Mouse (Mus musculus): Measurements from ENCODE around the gene Git2. TPM values are rescaled to one million over a fixed set of nuclear protein-coding genes. Genes with fewer than 3 reads are reported as not detected.

The Git2 gene
- polyA plus RNA-seq (2014; fragmentation: Nextera tagmentation; extraction: Ambion mirVana) = 32.6 TPM in 2 replicates

DNA sequence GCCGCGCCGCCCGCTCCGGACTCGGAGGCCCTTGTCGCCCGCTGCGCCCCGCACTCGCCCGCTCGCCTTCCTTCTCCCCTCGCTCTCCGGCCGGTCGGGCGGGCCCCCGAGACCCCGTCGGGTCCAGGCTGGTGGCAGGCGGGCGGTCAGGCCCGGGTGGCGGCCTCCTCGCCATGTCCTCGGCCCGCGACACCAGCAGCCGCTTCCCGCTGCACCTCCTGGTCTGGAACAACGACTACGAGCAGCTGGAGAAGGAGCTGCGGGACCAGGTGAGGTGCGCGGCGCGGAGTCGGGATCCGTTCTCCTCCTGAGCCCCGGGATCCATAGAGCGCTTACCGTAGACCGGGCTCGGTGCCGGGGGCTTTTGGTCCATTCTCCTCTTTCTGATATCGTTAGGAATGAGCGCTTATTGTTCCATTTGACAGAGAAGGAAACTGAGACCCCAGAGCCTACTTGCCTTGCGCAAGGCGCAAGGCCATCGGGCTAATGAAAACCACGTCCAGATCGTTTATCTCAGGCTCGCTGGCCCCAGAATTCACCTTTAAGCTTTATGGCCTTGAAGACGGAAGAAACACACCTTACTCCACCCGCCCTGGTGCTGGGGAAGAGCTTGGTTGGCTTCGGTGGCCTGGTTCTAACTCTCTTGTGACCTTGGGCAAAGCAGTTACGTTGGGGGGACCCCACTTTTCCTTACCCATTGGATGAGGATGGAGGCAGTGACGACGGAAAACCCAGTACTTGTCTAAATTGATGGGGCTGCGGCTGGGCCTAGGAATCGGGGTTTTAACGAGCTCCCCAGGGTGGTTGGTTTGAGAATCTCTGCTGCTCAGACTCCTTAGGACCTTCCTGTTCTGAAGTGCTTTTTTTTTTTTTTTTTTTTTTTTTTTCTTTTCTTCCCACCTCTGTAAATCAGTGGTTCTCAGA lies at the start of gene Git2:
Gene Git2, minus strand, starts transcription at position 462 of the 924 bp plus-strand sequence.
- H3K4me1 ChIP-seq (ENCODE audit: control insufficient read depth in 2 of 2, insufficient read depth in 2 of 2, low read length in 2 of 2) = peaks cover 3 to 20% of the 10 kb centered on the region in 2 experiments; a peak in 3 of 4 replicates
- H3K27me3 ChIP-seq (ENCODE audit: control insufficient read depth, insufficient read depth, low read length) = no peaks in the 10 kb centered on the region
- H3K36me3 ChIP-seq (ENCODE audit: control insufficient read depth, insufficient read depth, low read length) = no peaks in the 10 kb centered on the region
- ATAC-seq (ENCODE audit: insufficient number of reproducible peaks, insufficient read depth, low FRiP score, low read depth) = no peak
- peak within 1 kb of the TSS; percentile 92 for H3K27ac ChIP-seq (replicated peaks in 1 of 2; ENCODE audit: control insufficient read depth in 1 of 2, insufficient read depth in 1 of 2, low read depth in 2 of 2, low read length in 2 of 2)
- no peaks in the 10 kb centered on the region for H3K9me3 ChIP-seq (ENCODE audit: control insufficient read depth, low read length)
- WGBS = under 1% methylated on average over 62 of the region's 63 CpGs
- H3K9ac ChIP-seq (ENCODE audit: low read length) = peak within 1 kb of the TSS; percentile 96
- peak within 1 kb of the TSS; percentile 95 for H3K4me2 ChIP-seq (ENCODE audit: low read length)
- H3K4me3 ChIP-seq (ENCODE audit: control insufficient read depth in 1 of 2, insufficient read depth in 1 of 2, low read depth in 1 of 2, low read length in 2 of 2) = peak within 1 kb of the TSS; percentile 72 to 100

DNA sequence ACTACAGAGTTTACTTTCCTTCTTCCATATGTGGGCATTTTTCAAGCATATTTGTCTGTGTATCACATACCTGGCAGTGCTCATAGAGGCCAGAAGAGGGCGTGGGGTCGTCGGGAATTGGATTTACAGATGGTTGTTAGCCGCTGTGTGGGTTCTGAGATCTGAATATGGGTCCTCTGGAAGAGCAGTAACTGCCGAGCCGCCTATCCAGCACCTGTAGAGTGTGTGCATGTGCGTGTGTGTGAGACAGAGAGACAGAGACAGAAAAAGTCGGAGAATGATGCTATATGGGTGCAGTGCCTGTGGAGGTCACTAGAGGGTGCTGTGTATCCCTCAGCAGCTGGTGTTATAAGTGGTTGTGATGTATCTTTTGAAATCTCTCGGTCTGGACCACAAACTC lies 48.9 kb upstream of the Git2 start:
- Histone ChIP-seq H3K4me3 (ENCODE audit: control insufficient read depth in 1 of 2, insufficient read depth in 1 of 2, low read depth in 1 of 2, low read length in 2 of 2) (no peak overlapping the region), H3K4me1 (ENCODE audit: control insufficient read depth in 2 of 2, insufficient read depth in 2 of 2, low read length in 2 of 2) (peaks cover 3 to 5% of the 10 kb centered on the region in 2 experiments; a peak in 1 of 4 replicates), H3K9me3 (ENCODE audit: control insufficient read depth, low read length) (peaks cover 5% of the 10 kb centered on the region; the same call in 1 of the 2 replicates), H3K4me2 (ENCODE audit: low read length) (no peak overlapping the region), H3K9ac (ENCODE audit: low read length) (no peak overlapping the region), H3K27me3 (ENCODE audit: control insufficient read depth, insufficient read depth, low read length) (no peaks in the 10 kb centered on the region), H3K36me3 (ENCODE audit: control insufficient read depth, insufficient read depth, low read length) (0 out of 2 replicates have a peak, but pooled peaks cover 3% of the 10 kb centered on the region), H3K27ac (replicated peaks in 1 of 2; ENCODE audit: control insufficient read depth in 1 of 2, insufficient read depth in 1 of 2, low read depth in 2 of 2, low read length in 2 of 2) (no peak overlapping the region)
- 19% methylated on average over 9 of the region's 9 CpGs for WGBS
- no peak for ATAC-seq (ENCODE audit: insufficient number of reproducible peaks, insufficient read depth, low FRiP score, low read depth)

DNA sequence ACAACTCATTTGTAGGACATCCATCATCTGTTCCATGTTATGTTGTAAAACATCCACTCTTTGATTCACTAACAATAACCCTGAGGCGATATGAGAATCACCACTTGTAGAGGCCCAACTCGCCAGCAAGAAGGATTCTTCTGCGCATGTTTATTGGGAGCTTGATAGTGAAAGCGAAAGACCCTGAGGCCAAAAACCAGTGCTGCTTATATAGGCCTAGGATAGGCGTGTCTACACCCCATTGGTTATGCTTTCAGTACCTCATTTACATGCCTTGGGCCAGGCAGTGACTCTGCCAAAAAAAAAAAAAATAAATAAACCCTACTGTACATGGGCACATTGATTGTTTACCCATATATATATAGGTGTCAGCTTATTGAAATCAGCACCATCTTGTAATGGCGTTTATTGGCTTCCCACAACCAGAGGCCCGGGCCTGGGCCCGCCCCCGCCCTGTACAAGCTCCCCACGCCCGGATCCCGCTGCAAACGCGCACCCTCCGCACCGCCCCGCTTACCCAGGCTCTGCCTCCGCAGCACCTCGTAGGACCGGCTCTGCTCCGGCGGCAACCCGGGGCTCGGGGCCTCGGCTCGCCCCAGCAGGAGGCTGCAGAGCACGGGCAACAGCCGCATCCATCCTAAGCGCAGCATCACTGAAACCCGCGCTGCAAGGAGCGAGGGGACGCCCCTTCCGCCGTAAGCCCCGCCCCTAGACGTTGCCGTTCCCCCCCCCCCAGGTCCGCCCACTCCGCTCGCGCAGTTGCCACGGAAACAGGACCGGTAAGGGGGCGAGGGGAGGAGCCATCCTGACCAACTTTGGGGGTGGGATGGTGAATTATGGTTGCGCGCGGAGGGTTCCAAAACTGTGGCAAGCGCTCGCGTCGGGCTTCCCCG lies 47.7 kb upstream of the Git2 start, which contains the start of gene 1500011B03Rik:
Gene 1500011B03Rik, minus strand, starts transcription at position 673 of the 893 bp plus-strand sequence.
- peak; percentile 74 for ATAC-seq (ENCODE audit: insufficient number of reproducible peaks, insufficient read depth, low FRiP score, low read depth)
- 9% methylated on average over 53 of the region's 53 CpGs for WGBS
- 0 out of 2 replicates have a peak, but pooled peaks cover 3% of the 10 kb centered on the region for H3K36me3 ChIP-seq (ENCODE audit: control insufficient read depth, insufficient read depth, low read length)
- H3K9ac ChIP-seq (ENCODE audit: low read length) = peak within 1 kb of the TSS; percentile 74
- H3K27ac ChIP-seq (replicated peaks in 1 of 2; ENCODE audit: control insufficient read depth in 1 of 2, insufficient read depth in 1 of 2, low read depth in 2 of 2, low read length in 2 of 2) = 0 out of 4 replicates have a peak within 1 kb of the TSS, but pooled peaks of 1 of the 2 experiments have one; percentile 3
- H3K27me3 ChIP-seq (ENCODE audit: control insufficient read depth, insufficient read depth, low read length) = no peaks in the 10 kb centered on the region
- peaks cover 5% of the 10 kb centered on the region; the same call in 1 of the 2 replicates for H3K9me3 ChIP-seq (ENCODE audit: control insufficient read depth, low read length)
- peak within 1 kb of the TSS; percentile 74 for H3K4me2 ChIP-seq (ENCODE audit: low read length)
- H3K4me3 ChIP-seq (ENCODE audit: control insufficient read depth in 1 of 2, insufficient read depth in 1 of 2, low read depth in 1 of 2, low read length in 2 of 2) = peak within 1 kb of the TSS; percentile 65 to 72
- peaks cover 3 to 5% of the 10 kb centered on the region in 2 experiments; a peak in 1 of 4 replicates for H3K4me1 ChIP-seq (ENCODE audit: control insufficient read depth in 2 of 2, insufficient read depth in 2 of 2, low read length in 2 of 2)

DNA sequence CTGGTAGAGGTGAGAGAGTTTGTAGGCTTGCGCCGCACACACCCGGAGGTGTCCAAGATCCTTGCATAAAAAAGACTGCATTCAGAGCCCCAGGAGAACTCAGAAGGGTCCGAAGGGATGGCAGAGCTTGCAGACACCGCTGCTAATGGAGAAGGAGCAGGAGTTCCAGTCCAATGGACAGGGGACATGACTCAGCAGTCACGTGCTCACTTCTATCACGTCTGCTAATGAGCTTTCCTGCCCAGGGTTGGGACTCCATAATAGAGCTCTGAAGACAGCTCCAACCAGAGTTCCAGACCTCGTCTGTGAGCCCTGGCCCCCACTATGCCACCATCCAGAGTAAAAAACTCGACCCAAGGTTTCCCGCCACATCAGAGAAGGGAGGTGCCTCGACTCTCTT lies 42.8 kb upstream of the Git2 start:
- Histone ChIP-seq H3K27me3 (ENCODE audit: control insufficient read depth, insufficient read depth, low read length) (no peaks in the 10 kb centered on the region), H3K4me3 (ENCODE audit: control insufficient read depth in 1 of 2, insufficient read depth in 1 of 2, low read depth in 1 of 2, low read length in 2 of 2) (no peak overlapping the region), H3K4me1 (ENCODE audit: control insufficient read depth in 2 of 2, insufficient read depth in 2 of 2, low read length in 2 of 2) (no peaks in the 10 kb centered on the region), H3K27ac (replicated peaks in 1 of 2; ENCODE audit: control insufficient read depth in 1 of 2, insufficient read depth in 1 of 2, low read depth in 2 of 2, low read length in 2 of 2) (no peak overlapping the region), H3K4me2 (ENCODE audit: low read length) (no peak overlapping the region), H3K9me3 (ENCODE audit: control insufficient read depth, low read length) (peaks cover 8% of the 10 kb centered on the region; the same call in 1 of the 2 replicates), H3K9ac (ENCODE audit: low read length) (no peak overlapping the region), H3K36me3 (ENCODE audit: control insufficient read depth, insufficient read depth, low read length) (0 out of 2 replicates have a peak, but pooled peaks cover 3% of the 10 kb centered on the region)
- 74% methylated on average over 10 of the region's 11 CpGs for WGBS
- no peak for ATAC-seq (ENCODE audit: insufficient number of reproducible peaks, insufficient read depth, low FRiP score, low read depth)

DNA sequence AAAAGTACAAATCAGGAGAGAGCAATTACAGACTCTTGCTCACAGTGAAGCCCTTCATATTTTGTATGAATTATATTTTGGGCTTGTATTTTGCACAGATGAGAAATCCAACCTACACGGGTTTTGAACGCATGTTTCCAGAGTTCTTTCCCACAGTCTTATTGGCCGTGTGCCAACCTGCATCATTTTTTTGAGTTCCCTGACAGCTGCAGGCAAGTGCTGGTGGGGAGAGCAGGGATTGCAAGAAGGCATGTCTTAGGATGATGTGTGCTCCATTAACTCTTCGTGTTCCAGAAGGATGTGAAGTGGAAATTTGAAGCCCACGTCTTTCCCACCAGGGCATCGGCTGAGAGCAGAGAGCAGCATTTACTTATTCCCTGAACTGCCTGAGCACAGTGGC lies 41.3 kb upstream of the Git2 start:
- H3K27me3 ChIP-seq (ENCODE audit: control insufficient read depth, insufficient read depth, low read length) = no peaks in the 10 kb centered on the region
- no peak overlapping the region for H3K27ac ChIP-seq (replicated peaks in 1 of 2; ENCODE audit: control insufficient read depth in 1 of 2, insufficient read depth in 1 of 2, low read depth in 2 of 2, low read length in 2 of 2)
- ATAC-seq (ENCODE audit: insufficient number of reproducible peaks, insufficient read depth, low FRiP score, low read depth) = no peak
- H3K36me3 ChIP-seq (ENCODE audit: control insufficient read depth, insufficient read depth, low read length) = 0 out of 2 replicates have a peak, but pooled peaks cover 3% of the 10 kb centered on the region
- no peak overlapping the region for H3K4me3 ChIP-seq (ENCODE audit: control insufficient read depth in 1 of 2, insufficient read depth in 1 of 2, low read depth in 1 of 2, low read length in 2 of 2)
- no peak overlapping the region for H3K4me2 ChIP-seq (ENCODE audit: low read length)
- no peak overlapping the region for H3K9ac ChIP-seq (ENCODE audit: low read length)
- H3K4me1 ChIP-seq (ENCODE audit: control insufficient read depth in 2 of 2, insufficient read depth in 2 of 2, low read length in 2 of 2) = no peaks in the 10 kb centered on the region
- H3K9me3 ChIP-seq (ENCODE audit: control insufficient read depth, low read length) = peaks cover 6% of the 10 kb centered on the region; the same call in 1 of the 2 replicates
- 77% methylated on average over 6 of the region's 6 CpGs for WGBS

DNA sequence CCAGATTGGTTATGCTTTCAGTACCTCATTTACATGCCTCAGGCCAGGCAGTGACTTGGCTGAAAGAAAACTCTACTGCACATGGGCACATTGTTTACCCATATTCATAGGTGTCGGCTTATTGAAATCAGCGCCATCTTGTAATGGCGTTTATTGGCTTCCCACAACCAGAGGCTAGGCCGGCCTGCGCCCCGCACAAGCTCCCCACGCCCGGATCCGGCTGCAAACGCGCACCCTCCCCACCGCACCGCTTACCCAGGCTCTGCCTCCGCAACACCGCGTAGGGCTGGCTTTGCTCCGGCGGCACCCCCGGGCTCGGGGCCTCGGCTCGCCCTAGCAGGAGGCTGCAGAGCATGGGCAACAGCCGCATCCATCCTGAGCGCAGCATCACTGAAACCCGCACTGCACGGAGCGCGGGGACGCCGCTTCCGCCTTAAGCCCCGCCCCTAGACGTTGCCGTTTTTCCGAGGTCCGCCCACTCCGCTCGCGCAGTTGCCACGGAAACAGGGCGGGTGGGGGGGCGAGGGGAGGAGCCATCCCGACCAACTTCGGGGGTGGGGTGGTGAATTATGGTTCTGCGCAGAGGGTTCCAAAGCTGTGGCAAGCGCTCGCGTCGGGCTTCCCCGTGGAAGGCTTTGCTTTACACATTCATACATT lies 38.3 kb upstream of the Git2 start:
- no peaks in the 10 kb centered on the region; a peak in 1 of 4 replicates for H3K4me1 ChIP-seq (ENCODE audit: control insufficient read depth in 2 of 2, insufficient read depth in 2 of 2, low read length in 2 of 2)
- peak; percentile 90 for ATAC-seq (ENCODE audit: insufficient number of reproducible peaks, insufficient read depth, low FRiP score, low read depth)
- no peaks in the 10 kb centered on the region for H3K27me3 ChIP-seq (ENCODE audit: control insufficient read depth, insufficient read depth, low read length)
- peak overlapping the region; percentile 23 to 63; a peak in 2 of 4 replicates for H3K27ac ChIP-seq (replicated peaks in 1 of 2; ENCODE audit: control insufficient read depth in 1 of 2, insufficient read depth in 1 of 2, low read depth in 2 of 2, low read length in 2 of 2)
- peak overlapping the region; percentile 85 for H3K9ac ChIP-seq (ENCODE audit: low read length)
- H3K36me3 ChIP-seq (ENCODE audit: control insufficient read depth, insufficient read depth, low read length) = peaks cover 4% of the 10 kb centered on the region
- under 1% methylated on average over 50 of the region's 50 CpGs for WGBS
- 0 out of 2 replicates have a peak, but pooled peaks cover 3% of the 10 kb centered on the region for H3K9me3 ChIP-seq (ENCODE audit: control insufficient read depth, low read length)
- peak overlapping the region; percentile 70 for H3K4me2 ChIP-seq (ENCODE audit: low read length)
- H3K4me3 ChIP-seq (ENCODE audit: control insufficient read depth in 1 of 2, insufficient read depth in 1 of 2, low read depth in 1 of 2, low read length in 2 of 2) = peak overlapping the region; percentile 95 to 98
